Mouse (Mus musculus): Measurements from ENCODE around the gene Rec114.

- TF ChIP-seq CTCF (IDR thresholded peaks at IDR 0.05; ENCODE audit: extremely low read depth, insufficient read depth, insufficient read length, insufficient replicate concordance) (no peak), POLR2A (IDR thresholded peaks at IDR 0.05; ENCODE audit: low read depth, low read length) (no peak)
These were observed 113.3 kb downstream of the Rec114 start for GRCm38 (mm10) chr9:58630441-58630840.
